Mouse (Mus musculus) lung, adult 2 months (tissue): ENCODE results near the gene Tle3.

Source experiments
- CTCF ChIP-seq: fragments of 200-500 bp; IDR thresholded peaks from 2 replicates; pipeline ENCODE4 v1.5.1; 2011; ENCODE audit warnings: mild to moderate bottlenecking, low read length, control low read depth; ENCODE audit not compliant: insufficient read depth
- POLR2A ChIP-seq: fragments of 200-500 bp; IDR thresholded peaks from 2 replicates; pipeline ENCODE4 v1.6.1; 2011; ENCODE audit warnings: low read depth, mild to moderate bottlenecking, control low read depth, low read length, borderline replicate concordance; ENCODE audit errors: extremely low read depth

DNA sequence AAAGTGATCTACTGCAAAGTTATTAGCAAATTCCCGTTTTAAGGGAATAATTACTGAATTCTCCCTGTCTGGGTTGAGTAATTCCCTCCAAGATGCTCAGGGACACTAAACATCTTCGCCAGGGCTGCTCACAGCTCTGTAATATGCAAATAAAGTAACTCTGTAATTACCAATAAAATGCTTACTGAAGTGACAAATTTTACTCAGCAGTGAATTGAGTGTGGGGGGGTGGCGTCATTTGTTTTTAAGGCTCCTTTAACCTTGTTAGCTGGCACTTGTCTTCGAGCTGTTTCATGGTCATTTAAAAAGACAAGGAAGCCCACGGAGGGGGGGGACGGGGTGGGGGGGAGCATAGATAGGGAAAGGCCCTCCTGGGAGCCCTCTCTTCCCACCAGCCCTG is 23.6 kb upstream of the Tle3 start:
- TF ChIP-seq POLR2A, result no peak
- TF ChIP-seq CTCF, result no peak
